Mouse (Mus musculus): ENCODE data around the gene Nmbr. TPM values are rescaled to one million over a fixed set of nuclear protein-coding genes. Genes with fewer than 3 reads are reported as not detected.

Gene Nmbr
- polyA plus RNA-seq (2015; fragmentation: Nextera tagmentation; extraction: Ambion mirVana) = 0.19 TPM in 1 of 2 replicates, not detected in the other

GRCm38 (mm10) chr10:14705072-14706066 is at the start of gene Nmbr, which contains the start of gene Vta1:
TSS of gene Nmbr (plus strand) at chr10:14705591.
TSS of gene Vta1 (minus strand) at chr10:14705560.

GRCm38 (mm10) chr10:14718114-14718513 is 12.7 kb downstream of the Nmbr start, which contains the start of gene Gje1:
TSS of gene Gje1 (minus strand) at chr10:14718214.

Other genes starting within 250 kb of the Nmbr start
- gene Adgrg6, start 159.9 kb upstream of the Nmbr start, polyA plus RNA-seq (2015; fragmentation: Nextera tagmentation; extraction: Ambion mirVana) = 0.46 and 0.75 TPM in 2 replicates
- 59.7 and 61.7 TPM in 2 replicates for gene Vta1, start within 50 bp of the Nmbr start, polyA plus RNA-seq (2015; fragmentation: Nextera tagmentation; extraction: Ambion mirVana)
- not detected in 2 replicates for gene Gje1, start 12.6 kb downstream of the Nmbr start, polyA plus RNA-seq (2015; fragmentation: Nextera tagmentation; extraction: Ambion mirVana)

All from spleen, postnatal 0 days (tissue).